Mouse (Mus musculus) ZHBTc4 (cell line): ENCODE data around the gene Fzd1.

Experiments used
- DNase-seq: peaks from one replicate; pipeline ENCODE4 v3.0.0-alpha.2; 2011; ENCODE audit warnings: low read depth, low spot score

The Fzd1 gene

GRCm38 (mm10) chr5:4753161-4753560, 4.7 kb downstream of the Fzd1 start:
- DNase-seq, result no peak

GRCm38 (mm10) chr5:4742722-4743121, 15.1 kb downstream of the Fzd1 start:
- DNase-seq, result no peak

- DNase-seq, result no peak
Measured at GRCm38 (mm10) chr5:4737013-4737412, 20.8 kb downstream of the Fzd1 start.

- DNase-seq, result no peak
Measured at GRCm38 (mm10) chr5:4735461-4735860, 22.4 kb downstream of the Fzd1 start.

- no peak for DNase-seq
Measured at GRCm38 (mm10) chr5:4733239-4733638, 24.6 kb downstream of the Fzd1 start.

GRCm38 (mm10) chr5:4732241-4733229, 25.3 kb downstream of the Fzd1 start:
- no peak for DNase-seq

- no peak for DNase-seq
Measured at GRCm38 (mm10) chr5:4731743-4732215, 26.1 kb downstream of the Fzd1 start.

GRCm38 (mm10) chr5:4731064-4731463, 26.8 kb downstream of the Fzd1 start:
- DNase-seq, result no peak
